ENCODE assay signal across 10 mouse cellular contexts in the genomic region with DNA sequence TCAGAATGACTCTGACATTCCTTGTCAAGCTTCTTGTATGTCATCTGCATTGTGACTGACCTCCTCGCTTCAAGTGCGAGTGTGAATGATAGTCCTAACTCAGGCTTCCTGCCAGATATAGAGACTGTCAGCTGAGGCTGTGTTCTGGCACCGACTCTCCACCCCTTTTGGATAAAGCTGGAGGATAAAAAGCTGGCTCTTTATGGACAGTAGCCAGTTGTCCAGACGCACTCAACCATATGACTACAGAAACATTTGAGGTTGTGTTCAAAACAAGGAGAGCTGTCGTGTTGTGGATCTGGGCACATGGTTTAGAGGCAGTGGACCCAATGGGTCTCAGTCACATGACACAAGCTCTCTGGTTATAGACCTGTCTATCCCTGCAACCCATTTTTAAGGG.
DNase-seq lines count a peak whose midpoint lies in the region; ATAC-seq and TF ChIP-seq lines count a peak whose summit lies in the region.
"Had no signal": no experiment of that assay in that cellular context is flagged by ENCODE, and none has a peak within 500 bp of the region (broad histone marks: within the 10 kb centered on the region; RNA-seq: fewer than 3 reads in every experiment).

No protein-coding gene starts in this region.

- no peaks in the 10 kb centered on the region for H3K36me3 ChIP-seq in hindbrain, embryonic 16.5 days (ENCODE audit: control insufficient read depth, insufficient read depth, low read length)
- no peaks in the 10 kb centered on the region for H3K36me3 ChIP-seq in stomach, embryonic 16.5 days (ENCODE audit: control insufficient read depth, insufficient read depth, low read length)
- H3K36me3 ChIP-seq: embryonic facial prominence, embryonic 12.5 days; limb, embryonic 12.5 days had no signal

- H3K4me2 ChIP-seq in hindbrain, embryonic 16.5 days (ENCODE audit: low read length), result no peak overlapping the region
- H3K4me2 ChIP-seq in stomach, embryonic 16.5 days (ENCODE audit: low read depth, low read length), result no peak overlapping the region
- H3K4me2 ChIP-seq: embryonic facial prominence, embryonic 12.5 days; limb, embryonic 12.5 days had no signal

- peak; percentile 23 for DNase-seq in left cerebral cortex, adult 11 months (ENCODE audit: low spot score)
- no peak for DNase-seq in left cerebral cortex, adult 2 months (ENCODE audit: extremely low spot score in 1 of 2, low spot score in 2 of 2)
- DNase-seq in cerebellum, postnatal 36 days, result peak; percentile 58 to 73
- DNase-seq in left cerebral cortex, postnatal 25 days (ENCODE audit: low spot score in 2 of 2), result peak; percentile 34 to 70
- no peak for DNase-seq in ovary, postnatal 10 days (ENCODE audit: low spot score)

- 47% methylated on average over 5 of the region's 5 CpGs for whole genome bisulfite sequencing in hindbrain, embryonic 16.5 days
- 27% methylated on average over 5 of the region's 5 CpGs for WGBS in stomach, embryonic 16.5 days

- no peak overlapping the region for H3K9ac ChIP-seq in hindbrain, embryonic 16.5 days (ENCODE audit: low read depth, low read length)
- no peak overlapping the region for H3K9ac ChIP-seq in stomach, embryonic 16.5 days (ENCODE audit: low read length)
- H3K9ac ChIP-seq: embryonic facial prominence, embryonic 12.5 days; limb, embryonic 12.5 days had no signal

- intact Hi-C loops in left cerebral cortex, adult 2 months (cut with DNase I), result loop anchor here (5.0 kb wide), 3 partner anchors 97 to 178 kb away; a partner anchor contains a TSS
- intact Hi-C loops in left cerebral cortex, postnatal 25 days (cut with DNase I), result no loop called here

- no peaks in the 10 kb centered on the region for H3K27me3 ChIP-seq in hindbrain, embryonic 16.5 days (replicated peaks; ENCODE audit: control insufficient read depth, insufficient read depth, low read length)
- no peaks in the 10 kb centered on the region for H3K27me3 ChIP-seq in stomach, embryonic 16.5 days (ENCODE audit: control insufficient read depth, insufficient read depth, low read length)
- H3K27me3 ChIP-seq: embryonic facial prominence, embryonic 12.5 days; limb, embryonic 12.5 days had no signal

- peak; percentile 63 for ATAC-seq in hindbrain, embryonic 16.5 days
- ATAC-seq in stomach, embryonic 16.5 days (ENCODE audit: insufficient read depth, low FRiP score), result no peak
- ATAC-seq in CD4-positive, CD25-positive, alpha-beta regulatory T cell, adult 4 months, result no peak

- H3K4me3 ChIP-seq in left cerebral cortex, adult 2 months, result no peak overlapping the region
- no peak overlapping the region for H3K4me3 ChIP-seq in hindbrain, embryonic 16.5 days (ENCODE audit: low read length)
- H3K4me3 ChIP-seq in stomach, embryonic 16.5 days (replicated peaks; ENCODE audit: low read length), result no peak overlapping the region
- H3K4me3 ChIP-seq: embryonic facial prominence, embryonic 12.5 days; limb, embryonic 12.5 days had no signal

- H3K9me3 ChIP-seq in hindbrain, embryonic 16.5 days (ENCODE audit: control insufficient read depth, low read length), result no peaks in the 10 kb centered on the region
- H3K9me3 ChIP-seq in stomach, embryonic 16.5 days (replicated peaks; ENCODE audit: control insufficient read depth, low read length), result no peaks in the 10 kb centered on the region
- H3K9me3 ChIP-seq: embryonic facial prominence, embryonic 12.5 days; limb, embryonic 12.5 days had no signal

- TF ChIP-seq CTCF in left cerebral cortex, adult 2 months (IDR thresholded peaks at IDR 0.05), result no peak

- H3K27ac ChIP-seq in left cerebral cortex, adult 2 months, result no peak overlapping the region; the same call in 1 of the 2 replicates
- H3K27ac ChIP-seq in hindbrain, embryonic 16.5 days (ENCODE audit: low read depth, low read length), result peak overlapping the region; percentile 86
- H3K27ac ChIP-seq in stomach, embryonic 16.5 days (ENCODE audit: low read length), result 0 out of 2 replicates have a peak overlapping the region, but pooled peaks have one; percentile 31
- H3K27ac ChIP-seq: embryonic facial prominence, embryonic 12.5 days; limb, embryonic 12.5 days had no signal

- H3K4me1 ChIP-seq in hindbrain, embryonic 16.5 days (ENCODE audit: control insufficient read depth, insufficient read depth, low read depth, low read length), result peaks cover 48% of the 10 kb centered on the region
- H3K4me1 ChIP-seq in stomach, embryonic 16.5 days (ENCODE audit: control insufficient read depth, insufficient read depth, low read length), result peaks cover 31% of the 10 kb centered on the region

Comparison
In these comparisons a context has a peak if more than half of its experiments do, and no peak if none do; other contexts are left out.
1. DNase-seq: peak in left cerebral cortex, adult 11 months (single experiment), cerebellum, postnatal 36 days (2 of 2) and left cerebral cortex, postnatal 25 days (2 of 2); none in left cerebral cortex, adult 2 months (0 of 2) and ovary, postnatal 10 days (single experiment).